Mouse (Mus musculus) inflammation-experienced regulatory T-cells, adult 6 months (primary cell): Measurements from ENCODE around the gene Bbx. TPM values are rescaled to one million over a fixed set of nuclear protein-coding genes. Genes with fewer than 3 reads are reported as not detected.

Source experiments
- ATAC-seq: one replicate; pipeline ENCODE4 v1.8.0; 2017
- polyA plus RNA-seq, 3 experiments: library from polyadenylated mRNA; unstranded; fragments of 100-300 nt; shearing (Covaris generic); gene quantifications; one replicate each; pipeline ENCODE4 v1.2.1; 2017

Gene Bbx
- polyA plus RNA-seq, 3 experiments from 2014 or later: 35.6 to 55.1 (median 54.8) TPM

DNA sequence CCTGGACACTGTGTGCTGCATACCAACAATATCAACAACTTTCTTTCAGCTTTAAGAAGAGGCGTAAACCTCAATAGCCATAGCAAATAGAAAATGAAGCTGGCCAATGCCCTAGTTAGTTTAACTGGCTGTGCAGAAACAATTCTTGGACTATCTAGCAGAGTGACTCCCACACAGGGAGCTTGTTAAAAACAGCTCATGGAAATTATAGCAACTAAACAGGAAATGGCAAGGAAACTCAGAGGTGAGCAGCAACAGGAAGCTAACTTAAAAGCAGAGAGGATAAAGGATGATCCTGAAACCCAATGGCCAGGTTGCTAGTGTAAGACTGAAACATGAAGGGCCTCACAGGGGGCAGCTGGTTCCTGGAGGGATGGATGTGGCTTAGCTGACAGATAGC, 203.4 kb downstream of the Bbx start:
- peak; percentile 65 for ATAC-seq

DNA sequence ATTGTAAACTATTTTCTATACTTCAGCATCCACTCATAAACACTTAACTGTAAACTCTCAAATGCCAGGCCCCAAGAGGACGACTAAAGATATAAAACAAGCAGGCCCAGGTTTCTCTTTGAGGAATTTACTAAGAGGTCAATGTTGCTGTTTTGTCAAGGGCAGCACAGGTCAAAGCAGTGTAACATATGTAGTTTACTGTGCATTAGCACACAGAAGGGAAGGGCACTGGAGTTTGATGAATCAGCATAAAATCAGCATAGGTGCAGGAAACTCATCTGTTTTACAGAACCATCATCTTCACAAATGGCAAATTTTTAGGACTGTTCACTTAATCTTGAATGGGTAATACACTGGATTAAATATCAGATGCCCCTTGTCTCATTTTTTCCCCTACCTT, 205.9 kb downstream of the Bbx start:
- ATAC-seq: no peak

DNA sequence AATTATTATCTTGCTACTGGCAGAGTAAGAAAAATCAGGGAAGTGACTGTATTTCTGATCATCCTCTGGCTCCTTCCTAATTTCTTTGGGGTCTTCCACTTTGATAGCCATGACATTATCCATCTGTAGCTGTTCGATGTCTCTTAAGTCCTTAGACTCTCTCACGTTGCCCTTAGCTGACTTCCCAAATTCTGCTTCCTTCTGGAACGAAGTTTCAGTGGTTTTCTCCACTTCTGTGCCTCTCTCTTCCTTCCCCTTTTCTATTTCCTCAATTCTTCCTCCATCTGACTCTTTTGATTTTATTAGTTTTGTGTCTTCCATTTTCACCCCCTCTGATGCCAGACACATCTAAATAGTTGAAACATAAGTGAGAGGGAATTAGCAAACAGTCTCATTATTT, 207.2 kb downstream of the Bbx start:
- no peak for ATAC-seq

DNA sequence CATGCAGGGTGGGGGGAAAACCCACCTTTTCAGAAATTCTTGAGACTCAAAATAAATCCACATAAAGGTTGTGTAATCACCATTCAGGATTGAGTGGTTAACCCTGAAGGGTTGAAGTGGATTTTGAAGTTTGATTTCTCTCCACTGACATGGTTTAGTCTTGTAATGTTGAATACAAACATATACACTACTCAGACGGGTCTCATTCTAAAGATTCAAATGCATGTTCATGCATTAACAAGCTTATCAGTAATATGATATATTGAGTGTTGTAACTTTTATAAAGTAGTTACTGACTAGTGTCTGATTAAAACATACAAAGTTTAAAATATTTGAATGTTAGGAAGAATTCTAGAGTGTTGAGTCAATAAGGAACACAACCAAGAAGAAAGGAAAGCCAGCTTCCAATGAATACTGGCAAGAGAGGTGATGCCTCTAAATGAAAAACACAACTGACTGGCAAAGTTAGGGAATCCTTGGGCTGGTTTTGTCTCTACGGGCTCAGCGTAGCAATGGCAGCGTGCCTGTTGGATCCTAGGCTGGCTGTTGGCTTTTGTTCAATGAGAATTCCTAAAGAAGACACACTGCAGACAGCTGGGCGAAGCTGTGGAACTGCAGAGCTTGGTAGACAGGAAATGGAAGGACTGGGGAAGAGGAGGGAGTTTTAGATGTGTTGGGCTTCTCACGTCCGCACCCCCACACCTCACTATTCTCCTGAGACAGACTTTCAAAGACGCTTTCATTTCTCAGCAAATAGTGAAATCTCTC, 211.3 kb downstream of the Bbx start:
- no peak for ATAC-seq

DNA sequence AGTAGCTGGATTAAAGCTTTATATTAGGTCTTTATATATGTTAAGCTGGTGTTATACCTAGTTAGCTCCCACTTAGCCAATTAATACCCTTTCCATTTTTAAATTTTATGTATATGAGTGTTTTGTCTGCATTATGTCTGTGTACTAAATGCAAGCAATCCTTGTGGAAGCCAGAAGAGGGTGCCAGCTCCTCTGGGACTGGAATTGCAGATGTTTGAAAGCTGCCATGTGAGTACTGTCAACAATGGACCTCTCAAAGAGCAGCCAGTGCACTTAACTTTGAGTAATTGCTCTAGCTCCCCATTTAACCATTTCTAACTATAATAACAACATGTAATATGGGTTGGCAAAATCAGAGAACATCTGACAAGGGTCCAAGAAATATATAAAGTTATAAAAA, 215.1 kb downstream of the Bbx start:
- ATAC-seq: no peak

DNA sequence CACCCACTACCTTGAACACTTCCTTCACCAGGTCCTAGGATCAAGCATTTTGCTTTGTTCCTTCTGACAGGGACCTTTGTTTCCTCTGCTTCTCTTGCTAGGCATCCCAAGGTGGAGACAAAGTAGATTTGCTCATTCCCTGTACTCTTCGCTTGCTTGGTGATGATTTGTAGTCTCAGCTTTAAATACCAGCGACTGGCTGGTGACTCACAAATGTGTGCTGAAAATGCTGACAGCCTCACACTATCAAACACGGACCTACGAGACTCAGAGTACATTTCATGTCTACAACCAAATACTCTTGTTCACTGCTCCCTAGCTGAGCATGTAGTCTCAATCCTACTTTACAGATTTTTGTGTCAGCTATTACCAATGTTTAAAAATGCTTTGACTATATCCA, 220.5 kb downstream of the Bbx start:
- ATAC-seq: no peak

DNA sequence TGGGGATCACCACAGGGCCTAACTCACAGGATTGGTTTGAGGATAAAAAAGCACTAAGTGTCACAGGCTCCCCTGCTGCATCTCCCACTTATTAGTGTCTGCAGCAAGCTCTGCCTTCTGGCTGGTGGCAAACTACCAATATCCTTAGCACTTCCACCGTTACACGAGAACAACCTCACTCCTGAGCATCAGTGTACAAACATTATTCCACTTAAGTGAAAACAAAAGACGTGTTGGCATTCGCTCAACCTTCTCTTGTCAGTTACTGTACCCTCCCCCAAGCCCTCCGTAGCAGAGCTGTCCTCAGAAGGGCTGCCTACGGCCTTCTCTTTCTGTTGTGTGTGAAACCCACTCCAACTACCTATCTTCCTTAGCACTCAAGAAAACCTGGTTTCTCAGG, 221.0 kb downstream of the Bbx start:
- ATAC-seq: no peak

DNA sequence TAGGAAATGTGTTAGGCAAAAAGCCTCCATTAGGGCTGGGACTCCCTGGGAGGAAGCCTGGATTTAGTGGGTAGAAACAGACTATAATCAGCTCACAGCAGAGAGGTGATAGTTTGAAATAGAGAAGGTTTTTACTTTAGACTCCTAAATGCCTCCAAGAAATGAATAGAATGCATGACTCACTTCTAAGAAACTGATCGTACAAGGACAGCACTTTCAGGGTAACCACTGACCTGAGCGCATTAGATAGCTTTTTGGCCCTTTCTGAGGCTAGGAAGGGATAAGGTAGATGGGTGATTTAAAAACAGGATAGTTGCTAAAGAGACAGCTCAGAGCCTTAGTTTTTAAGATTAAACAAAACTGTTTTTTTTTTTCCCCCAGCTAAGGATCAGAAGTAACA, 221.4 kb downstream of the Bbx start:
- ATAC-seq: no peak

DNA sequence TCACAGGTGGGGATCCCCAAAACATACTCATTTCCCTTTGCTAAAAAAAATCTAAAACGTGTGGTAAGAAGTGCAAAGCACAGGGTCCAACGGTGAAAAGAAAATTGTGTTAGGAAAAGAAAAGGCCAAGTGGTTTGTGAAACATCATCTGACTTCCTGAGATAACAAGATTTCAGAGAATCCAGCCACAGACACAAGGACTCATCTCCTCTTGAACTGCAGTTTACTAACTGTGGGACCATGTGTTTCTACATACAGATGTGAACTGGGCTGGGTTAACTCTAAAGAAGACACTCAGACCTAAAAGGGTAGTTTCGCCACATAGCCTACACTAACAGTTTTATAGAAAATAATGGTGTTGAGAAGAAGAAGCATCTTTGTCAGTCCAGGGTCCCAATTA, 227.2 kb downstream of the Bbx start:
- ATAC-seq: no peak

DNA sequence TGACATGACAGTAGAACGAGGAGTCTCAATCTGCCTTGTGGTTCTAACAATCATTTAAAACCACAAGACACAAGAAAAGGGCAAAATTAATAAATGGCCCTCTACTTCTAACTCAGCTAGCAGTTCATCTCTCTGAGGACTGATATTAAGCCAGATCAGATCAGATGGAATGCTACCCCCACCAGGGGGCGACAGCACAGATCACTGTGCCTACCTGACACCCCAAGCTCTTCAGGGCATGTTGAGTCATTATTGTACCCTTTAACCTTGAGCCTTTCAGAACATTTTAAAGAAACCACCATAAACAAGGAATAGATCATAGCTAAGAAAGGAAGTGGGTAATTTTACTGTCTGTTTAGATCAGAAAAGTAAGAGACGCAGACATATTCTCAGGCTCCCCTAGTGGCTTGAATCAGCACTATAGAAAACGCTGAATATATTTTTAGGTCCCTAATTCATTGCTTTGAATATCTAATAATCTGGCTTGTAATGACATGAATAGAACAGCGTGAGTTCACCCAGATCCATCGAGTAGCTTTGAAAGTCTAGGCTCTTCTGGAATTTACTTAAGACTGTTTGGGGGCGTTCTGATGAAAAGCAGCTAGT, 230.5 kb downstream of the Bbx start:
- peak; percentile 90 for ATAC-seq

DNA sequence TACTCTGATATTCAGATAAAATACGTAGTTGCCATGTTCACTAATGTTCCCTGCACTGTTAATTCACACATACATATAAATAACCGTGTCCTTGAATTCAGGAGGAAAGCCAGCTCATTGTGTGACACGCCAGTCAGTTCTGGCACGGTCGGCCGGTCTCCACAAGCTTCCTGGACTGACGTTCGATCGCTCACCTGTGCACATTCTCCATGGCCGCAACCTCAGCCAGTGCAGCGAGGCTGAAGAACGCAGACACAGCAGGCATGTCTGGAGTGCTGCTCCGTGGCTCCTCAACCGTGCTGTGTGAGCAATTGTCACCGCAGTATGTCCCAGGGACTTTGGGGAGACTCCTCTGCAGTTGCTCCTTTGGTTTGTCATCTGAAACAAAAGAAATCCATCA, 232.0 kb downstream of the Bbx start:
- no peak for ATAC-seq

DNA sequence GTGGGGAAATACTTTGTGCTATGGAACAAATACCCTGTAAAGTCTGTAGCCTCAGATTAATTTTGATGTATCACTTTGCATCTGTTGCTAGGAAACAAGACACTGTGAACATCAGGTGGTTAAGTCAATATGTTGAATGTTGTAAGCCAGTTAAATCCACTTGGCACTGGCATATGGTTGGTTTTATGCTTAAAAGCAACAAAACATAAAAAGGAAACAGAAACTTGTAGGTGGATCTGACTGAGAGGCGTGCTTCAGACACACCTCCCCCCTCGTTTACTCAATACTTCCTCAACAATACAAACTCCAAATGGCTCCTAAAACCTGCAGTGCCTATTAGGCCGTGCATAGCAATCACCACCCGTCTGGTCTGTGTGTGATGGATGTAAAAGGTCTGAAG, 236.1 kb downstream of the Bbx start:
- ATAC-seq: no peak

DNA sequence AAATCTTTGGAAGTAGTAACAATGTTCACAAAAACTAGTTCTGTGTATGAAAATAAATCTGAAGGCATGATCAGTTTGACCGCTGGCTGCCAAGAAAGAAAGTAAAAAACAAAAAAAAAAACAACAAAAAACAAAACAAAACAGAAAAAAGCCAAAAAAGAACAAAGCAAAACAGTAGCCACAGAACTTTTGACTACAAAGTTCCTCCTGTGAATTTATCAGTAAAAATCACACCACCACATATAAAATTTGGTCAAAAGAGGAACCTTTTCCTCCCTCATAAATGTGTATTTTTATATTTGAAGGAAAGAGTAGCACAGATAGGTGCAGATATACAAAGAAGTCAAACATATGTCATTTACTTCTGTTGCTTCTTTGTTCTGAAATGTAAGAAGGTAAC, 239.6 kb downstream of the Bbx start:
- ATAC-seq: no peak

DNA sequence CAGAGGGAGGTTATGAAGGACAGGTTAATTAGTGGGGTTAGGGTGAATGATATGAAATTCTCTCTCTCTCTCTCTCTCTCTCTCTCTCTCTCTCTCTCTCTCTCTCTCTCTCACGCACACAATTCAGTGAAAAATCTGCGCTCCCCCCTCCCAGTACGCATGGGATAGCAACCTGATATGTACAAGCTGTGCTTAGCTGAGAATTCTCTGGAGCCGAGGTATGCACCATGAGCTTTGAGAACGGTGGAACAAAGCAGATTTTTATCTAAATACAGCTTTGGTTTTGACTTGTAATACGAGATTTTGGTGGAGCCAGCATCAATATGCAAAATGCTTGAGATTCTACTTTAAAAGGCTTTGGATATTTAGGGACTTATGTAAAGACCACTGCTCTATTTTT, 243.1 kb downstream of the Bbx start:
- ATAC-seq: no peak

DNA sequence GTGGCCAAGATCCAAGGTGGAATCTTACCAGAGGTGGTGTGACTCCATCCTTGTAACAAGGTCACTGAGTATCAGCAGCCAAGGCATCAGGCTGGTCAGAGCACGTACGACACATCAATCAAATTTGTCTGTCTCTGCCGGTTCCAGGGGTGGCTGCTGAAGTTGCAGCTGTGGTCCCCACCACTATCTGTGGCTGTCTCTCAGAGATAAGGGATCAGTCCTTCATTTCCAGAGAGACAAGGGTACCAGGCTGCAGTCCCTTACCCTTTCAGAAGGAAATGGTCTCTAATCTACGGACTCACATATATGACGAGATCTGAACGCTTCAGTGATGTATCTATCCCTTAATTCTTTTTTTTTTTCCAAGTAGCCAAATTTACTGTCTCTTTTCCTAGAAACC, 245.6 kb downstream of the Bbx start:
- ATAC-seq: no peak

DNA sequence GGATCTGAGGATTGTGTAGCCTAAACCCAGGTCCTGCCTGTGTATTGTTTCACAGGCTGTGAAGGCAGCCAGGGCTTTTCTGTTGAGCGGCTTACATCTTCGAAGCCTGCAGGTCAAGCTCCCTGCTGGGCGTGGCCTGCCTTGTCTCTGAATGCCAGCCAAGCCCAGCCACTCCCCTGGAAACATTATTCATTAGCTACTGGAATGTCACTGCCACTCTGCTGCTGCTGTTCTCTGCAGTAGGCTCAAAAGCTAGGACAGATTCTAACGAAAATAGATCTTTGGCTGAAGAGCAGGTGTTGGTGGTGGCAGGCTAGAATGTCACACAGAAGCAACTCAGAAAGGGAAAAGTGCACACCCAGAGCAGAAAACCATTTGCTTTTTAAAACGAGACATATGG, 247.1 kb downstream of the Bbx start:
- no peak for ATAC-seq

DNA sequence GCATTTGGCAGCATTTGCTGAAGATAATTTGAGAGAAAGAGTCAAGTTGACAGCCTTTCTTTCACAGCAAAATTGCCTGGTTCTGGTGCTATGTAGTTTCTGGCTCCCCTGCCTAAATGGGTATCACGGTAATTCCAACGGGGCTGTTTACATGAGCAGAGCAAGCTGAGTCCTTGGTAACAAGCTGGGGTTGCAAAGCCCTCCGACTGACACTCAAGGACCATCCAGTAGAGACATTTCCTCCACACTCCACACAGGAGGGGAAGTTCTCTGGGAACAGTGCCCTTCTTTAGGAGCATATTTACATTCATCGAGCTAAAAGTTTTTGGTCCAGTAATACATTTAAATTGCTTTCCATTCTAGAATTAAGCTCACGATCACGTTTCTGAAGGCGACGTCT, 249.2 kb downstream of the Bbx start:
- ATAC-seq: no peak

DNA sequence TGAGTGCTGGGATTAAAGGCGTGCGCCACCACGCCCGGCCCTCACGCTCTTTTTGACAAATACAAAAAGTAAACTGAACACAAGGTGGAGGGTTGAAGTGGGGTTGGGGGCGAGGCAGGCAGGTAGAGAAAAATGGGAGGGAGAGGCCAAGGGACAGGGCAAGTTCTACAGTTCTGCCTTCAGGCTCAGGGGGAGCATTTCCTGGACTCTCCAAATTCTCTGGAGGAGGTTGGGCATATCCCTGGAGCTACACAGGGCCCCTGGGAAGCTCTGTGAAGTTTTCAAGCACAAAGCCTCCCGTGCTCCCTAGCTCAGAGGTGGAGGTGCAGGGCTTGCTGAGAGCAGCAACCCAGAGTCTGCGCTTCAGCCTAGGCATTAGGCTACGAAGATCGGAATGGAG, 249.6 kb downstream of the Bbx start:
- no peak for ATAC-seq

DNA sequence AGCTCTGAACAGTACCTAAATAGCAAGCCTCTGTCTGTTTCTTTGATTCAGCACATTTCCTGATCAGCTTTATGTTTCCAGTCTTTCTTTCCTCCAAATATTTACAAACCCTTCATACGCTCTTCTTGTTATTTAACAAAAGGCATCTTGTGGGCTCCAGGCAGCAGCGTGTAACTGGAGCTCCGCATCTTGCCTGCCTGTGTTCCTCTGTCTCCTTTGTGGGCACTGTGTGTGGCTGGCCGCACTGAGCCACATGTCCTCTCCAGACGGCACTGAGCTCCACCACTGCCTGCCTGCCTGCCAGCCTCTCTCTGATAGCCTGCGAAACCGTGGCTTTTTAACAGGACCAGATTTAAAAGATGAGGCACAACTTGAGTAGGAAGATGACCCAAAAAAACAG, 259.4 kb downstream of the Bbx start:
- no peak for ATAC-seq

DNA sequence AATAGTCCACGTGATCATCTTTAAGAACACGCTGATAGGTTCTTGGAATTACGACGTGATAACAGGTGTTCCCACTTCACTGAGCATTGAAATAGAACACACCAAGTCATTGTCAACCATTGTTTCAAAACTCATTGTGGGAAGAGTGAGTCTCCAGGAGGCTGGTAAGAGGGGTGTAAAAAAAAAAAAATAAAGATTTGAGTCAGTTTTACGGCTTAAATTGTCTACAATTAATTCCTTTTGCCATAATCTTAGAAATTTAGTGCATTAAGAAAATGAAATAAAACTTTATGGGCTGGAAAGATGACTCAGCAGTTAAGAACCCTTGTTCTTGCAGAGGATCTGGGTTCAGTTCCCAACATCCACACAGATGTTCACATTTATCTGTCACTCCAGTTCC, 261.4 kb downstream of the Bbx start:
- no peak for ATAC-seq

DNA sequence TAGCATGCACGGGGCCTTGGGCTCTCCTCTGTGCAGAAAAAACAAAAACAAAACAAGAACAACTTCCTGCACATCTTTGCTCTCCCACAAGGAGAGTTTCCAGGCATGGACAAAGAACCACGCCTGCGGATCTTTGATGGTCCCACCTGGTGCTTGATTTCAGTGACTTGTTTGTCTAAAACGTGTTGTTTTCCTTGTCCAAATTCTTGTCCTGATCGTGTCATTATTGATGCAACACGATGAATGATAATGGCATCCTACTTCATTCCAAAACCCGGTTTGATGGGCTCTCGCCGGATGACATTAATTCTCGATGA, 264.2 kb downstream of the Bbx start:
- no peak for ATAC-seq

DNA sequence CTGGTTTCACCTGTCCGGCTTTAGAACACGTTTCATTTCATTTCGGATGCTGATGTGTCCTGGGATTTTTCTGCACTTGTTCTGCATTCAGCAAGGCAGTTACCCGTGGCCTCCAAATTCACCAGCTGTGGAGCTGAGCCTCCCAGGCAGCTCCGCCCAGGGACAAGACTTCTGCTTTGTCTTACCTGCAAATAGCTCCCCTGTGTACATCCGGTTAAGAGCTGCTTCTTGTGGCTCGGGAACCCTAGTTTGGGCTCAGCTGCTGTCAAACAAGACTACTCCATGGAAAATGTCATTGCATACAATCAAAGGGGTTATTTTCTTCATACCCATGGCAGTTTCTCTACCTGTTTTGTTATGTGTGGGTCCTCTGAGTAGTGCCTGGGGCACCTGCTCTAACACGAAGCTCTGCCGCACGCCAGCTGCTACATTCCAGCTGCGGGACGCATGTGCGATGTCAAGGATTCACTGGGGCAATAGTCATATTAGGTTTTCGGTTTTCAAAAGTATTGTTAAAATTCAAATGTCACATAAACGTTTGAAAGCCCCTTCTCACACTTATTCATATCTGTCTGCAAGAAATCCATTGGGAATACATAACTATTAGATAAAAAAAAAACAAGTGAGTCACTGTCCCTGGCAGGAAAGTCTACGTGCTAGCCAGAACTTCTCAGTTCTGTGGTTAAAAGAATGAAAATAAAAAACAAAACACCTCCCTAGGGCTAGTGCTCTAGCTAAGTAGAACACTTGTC, 264.8 kb downstream of the Bbx start:
- ATAC-seq: no peak

DNA sequence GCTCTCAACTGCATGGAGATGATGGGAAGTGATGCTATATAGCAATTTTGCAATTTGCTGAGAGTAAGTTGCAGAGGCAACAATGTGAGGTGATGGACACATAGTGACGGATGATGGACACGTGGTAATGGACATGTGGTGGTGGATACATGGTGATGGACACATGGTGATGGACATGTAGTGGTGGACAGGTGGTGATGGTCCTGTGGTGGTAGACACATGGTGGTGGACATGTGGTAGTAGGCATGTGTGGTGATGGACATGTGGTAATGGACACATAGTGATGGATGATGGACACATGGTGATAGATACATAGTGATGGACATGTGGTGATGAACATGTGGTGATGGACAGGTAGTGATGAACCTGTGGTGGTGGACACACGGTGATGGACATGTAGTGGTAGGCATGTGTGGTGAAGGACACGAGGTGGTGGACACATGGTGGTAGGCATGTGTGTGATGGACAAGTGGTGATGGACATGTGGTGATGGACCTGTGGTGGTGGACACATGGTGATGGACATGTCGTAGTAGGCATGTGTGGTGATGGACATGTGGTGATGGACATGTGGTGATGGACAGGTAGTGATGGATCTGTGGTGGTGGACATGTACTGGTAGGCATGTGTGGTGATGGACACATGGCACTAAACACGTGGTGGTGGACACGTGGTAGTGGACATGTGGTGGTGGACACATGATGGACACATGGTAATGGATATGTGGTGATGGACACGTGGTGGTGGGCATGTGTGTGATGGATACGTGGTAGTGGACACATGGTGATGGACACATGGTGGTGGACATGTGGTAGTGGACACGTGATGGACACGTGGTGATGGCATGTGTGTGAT, 271.5 kb downstream of the Bbx start:
- ATAC-seq: no peak
